Mouse (Mus musculus) brain, embryonic 14.5 days (tissue): ENCODE results near the gene Lmln.

Experiments
- CTCF ChIP-seq: fragments of 200-500 bp; IDR thresholded peaks from 2 replicates; pipeline ENCODE4 v1.5.1; 2012; ENCODE audit warnings: inconsistent platforms, mild to moderate bottlenecking, moderate library complexity, borderline replicate concordance; ENCODE audit not compliant: insufficient read depth, insufficient read length; ENCODE audit errors: extremely low read depth
- POLR2A ChIP-seq: fragments of 200-500 bp; IDR thresholded peaks from 2 replicates; pipeline ENCODE4 v1.6.1; 2012; ENCODE audit warnings: mild to moderate bottlenecking, inconsistent platforms, borderline replicate concordance; ENCODE audit not compliant: poor library complexity, insufficient read depth, insufficient read length, severe bottlenecking; ENCODE audit errors: extremely low read depth

DNA sequence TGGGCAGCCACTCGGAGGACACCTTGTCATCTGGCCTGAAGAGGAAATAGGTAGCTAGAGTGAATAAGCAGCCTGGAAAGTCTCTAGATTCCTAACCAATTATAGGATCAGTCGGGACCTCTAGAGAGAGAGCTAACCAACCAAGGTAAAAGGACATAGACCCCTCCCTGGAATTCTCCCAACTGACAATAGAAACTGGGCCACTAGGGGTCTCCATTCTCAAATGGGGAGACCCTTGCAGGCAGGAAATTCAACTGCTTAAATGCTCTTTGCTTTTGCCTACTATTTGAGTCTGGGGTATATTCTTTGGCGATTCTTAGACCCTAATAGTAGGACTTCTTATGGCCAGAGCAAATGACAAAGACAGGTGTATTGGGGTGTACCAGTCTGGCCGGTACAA lies 72.8 kb downstream of the Lmln start:
- TF ChIP-seq CTCF = peak; percentile 32; the same call in 1 of the 2 replicates
- no peak for TF ChIP-seq POLR2A
